Comparison of ENCODE assay signal across 11 mouse cellular contexts in the genomic region with DNA sequence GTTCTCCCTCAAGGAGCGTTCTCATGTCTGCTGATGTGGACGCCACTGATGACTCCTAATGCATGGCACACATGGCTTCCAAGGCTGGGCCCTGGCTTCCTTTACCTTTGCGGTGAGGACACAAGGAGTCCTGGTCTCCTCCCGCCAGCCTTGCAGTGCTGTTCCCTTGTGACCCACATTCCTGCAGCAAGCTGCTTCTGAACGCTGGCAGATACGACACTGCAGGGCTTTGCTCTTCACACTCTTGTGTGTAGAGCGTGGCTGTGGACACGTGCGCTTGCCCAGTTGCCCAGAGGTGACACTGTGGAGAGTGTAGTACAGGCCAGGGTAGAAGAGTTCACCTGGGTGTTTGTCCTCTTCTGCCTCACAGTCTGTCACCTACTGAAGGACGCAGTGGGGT. TPM values are rescaled to one million over a fixed set of nuclear protein-coding genes. Genes with fewer than 3 reads are reported as not detected.
A peak's percentile ranks its signal among the peaks of the same experiment; 100 is the strongest.
DNase-seq lines count a peak whose midpoint lies in the region; ATAC-seq and TF ChIP-seq lines count a peak whose summit lies in the region.
"Had no signal": no experiment of that assay in that cellular context is flagged by ENCODE, and none has a peak within 500 bp of the region (broad histone marks: within the 10 kb centered on the region; RNA-seq: fewer than 3 reads in every experiment).

No protein-coding gene starts in this region.

- DNase-seq in cerebellum, adult 8-10 months = peak; percentile 42
- DNase-seq in cerebellum, postnatal 10 days = no peak
- no peak for DNase-seq in layer of hippocampus, adult 2 months (ENCODE audit: low spot score in 2 of 2)
- DNase-seq in layer of hippocampus, postnatal 25 days (ENCODE audit: extremely low spot score in 1 of 2, low spot score in 1 of 2) = no peak
- peak in 1 of 2 experiments; percentile 69 for DNase-seq in heart, adult 2 months
- no peak for DNase-seq in right cerebral cortex, postnatal 14 days
- DNase-seq: kidney, postnatal 14 days; right cerebral cortex, adult 18-20 months had no signal

- WGBS in heart, adult 2 months = 37% methylated on average over 10 of the region's 10 CpGs
- 68% methylated on average over 10 of the region's 10 CpGs for WGBS in limb, embryonic 13.5 days

- no peak overlapping the region for H3K4me2 ChIP-seq in limb, embryonic 13.5 days (replicated peaks)
- H3K4me2 ChIP-seq: lung, embryonic 15.5 days had no signal

- no peaks in the 10 kb centered on the region for H3K27me3 ChIP-seq in heart, adult 2 months (ENCODE audit: control insufficient read depth, insufficient read depth, low read length)
- no peaks in the 10 kb centered on the region for H3K27me3 ChIP-seq in limb, embryonic 13.5 days
- H3K27me3 ChIP-seq: lung, embryonic 15.5 days had no signal

- no peak overlapping the region for H3K4me3 ChIP-seq in layer of hippocampus, adult 2 months
- H3K4me3 ChIP-seq in heart, adult 2 months = no peak overlapping the region
- H3K4me3 ChIP-seq in limb, embryonic 13.5 days = no peak overlapping the region
- H3K4me3 ChIP-seq: lung, embryonic 15.5 days had no signal

- TF ChIP-seq EP300 in heart, adult 2 months (IDR thresholded peaks at IDR 0.05; ENCODE audit: insufficient read depth, low read depth, low read length) = peak; percentile 82

- no peaks in the 10 kb centered on the region for H3K9me3 ChIP-seq in limb, embryonic 13.5 days
- H3K9me3 ChIP-seq: lung, embryonic 15.5 days had no signal

- H3K9ac ChIP-seq in heart, adult 2 months (ENCODE audit: low read depth, low read length) = no peak overlapping the region
- H3K9ac ChIP-seq in limb, embryonic 13.5 days = peak overlapping the region; percentile 31; the same call in 1 of the 2 replicates
- H3K9ac ChIP-seq: lung, embryonic 15.5 days had no signal

- H3K4me1 ChIP-seq in heart, adult 2 months (ENCODE audit: control insufficient read depth, insufficient read depth, low read length) = peaks cover 49% of the 10 kb centered on the region
- peaks cover 59% of the 10 kb centered on the region for H3K4me1 ChIP-seq in limb, embryonic 13.5 days

- no peak for TF ChIP-seq CTCF in layer of hippocampus, adult 2 months (conservative IDR thresholded peaks at IDR 0.05)
- TF ChIP-seq CTCF in heart, adult 2 months (IDR thresholded peaks at IDR 0.05) = no peak

- intact Hi-C loops in heart, adult 2 months (cut with DNase I) = loop anchor here (10.0 kb wide), 1 partner anchor 222 kb away; a partner anchor contains a TSS

- TF ChIP-seq POLR2A in heart, adult 2 months (IDR thresholded peaks at IDR 0.05; ENCODE audit: insufficient read depth, low read depth, low read length) = no peak

- H3K36me3 ChIP-seq in heart, adult 2 months (ENCODE audit: control insufficient read depth, insufficient read depth, low read length) = peaks cover 2% of the 10 kb centered on the region
- peaks cover 13% of the 10 kb centered on the region for H3K36me3 ChIP-seq in limb, embryonic 13.5 days

- H3K27ac ChIP-seq in layer of hippocampus, adult 2 months = peak overlapping the region; percentile 36; the same call in 1 of the 2 replicates
- peak overlapping the region; percentile 61 for H3K27ac ChIP-seq in heart, adult 2 months
- H3K27ac ChIP-seq in limb, embryonic 13.5 days = no peak overlapping the region
- H3K27ac ChIP-seq: lung, embryonic 15.5 days had no signal

- H3K79me2 ChIP-seq in heart, adult 2 months (replicated peaks; ENCODE audit: control insufficient read depth, insufficient read depth, low read length) = peaks cover 5% of the 10 kb centered on the region; the same call in 1 of the 2 replicates

- ATAC-seq in limb, embryonic 13.5 days (ENCODE audit: low FRiP score, low read depth) = no peak
- no peak for ATAC-seq in inflammation-experienced regulatory T-cells, adult 6 months

RNA-seq across cellular contexts. Expression of a gene that starts 49.7 kb away (rescaled TPM):
- 100 to 1,000 TPM; 120 to 123 TPM for total RNA-seq in layer of hippocampus, adult 2 months (2021)
- total RNA-seq in layer of hippocampus, postnatal 25 days (2021) = 100 to 1,000 TPM; 120 to 133 TPM
- total RNA-seq in heart, adult 2 months (2021) = 100 to 1,000 TPM; 114 to 117 TPM
- 59.7 and 68.7 TPM in 2 replicates for polyA plus RNA-seq in heart, adult 2 months (2012; rRNA removed)
- 46.5 and 52.3 TPM in 2 replicates for polyA plus RNA-seq in limb, embryonic 13.5 days (2015; fragmentation: Nextera tagmentation; extraction: Ambion mirVana)
- 10 to 100 TPM; 23.6 to 35.3 (median 32.0) TPM for polyA plus RNA-seq in inflammation-experienced regulatory T-cells, adult 6 months (2017; shearing (Covaris generic))
